Mouse (Mus musculus): ENCODE results near the gene Ankfn1. TPM values are rescaled to one million over a fixed set of nuclear protein-coding genes. Genes with fewer than 3 reads are reported as not detected.

Ankfn1 gene
- polyA plus RNA-seq, 1 experiment from 2014 or later: 2.7 TPM

Other genes starting within 250 kb of the Ankfn1 start
- 6.2 and 8.0 TPM in 2 replicates for gene Pctp, start 225.2 kb upstream of the Ankfn1 start, polyA plus RNA-seq (2016; fragmentation: Nextera tagmentation; extraction: Ambion mirVana)

Data from midbrain, embryonic 12.5 days (tissue).